Mouse (Mus musculus): Measurements from ENCODE around the gene Patl1. TPM values are rescaled to one million over a fixed set of nuclear protein-coding genes. Genes with fewer than 3 reads are reported as not detected.

Patl1 gene
- 7.1 TPM for polyA plus RNA-seq (2014; fragmentation: Illumina TruSeq; extraction: RNeasy Lipid Tissue Mini Kit (QIAGEN cat#74804); ENCODE audit: insufficient read depth, low read depth, low replicate concordance)

GRCm38 (mm10) chr19:11912037-11912532, at the start of gene Patl1:
Patl1 (plus strand) TSS chr19:11912399.

GRCm38 (mm10) chr19:11875006-11875405, 37.2 kb upstream of the Patl1 start, which contains the start of gene Olfr1419:
Olfr1419 (minus strand) TSS chr19:11875106.

GRCm38 (mm10) chr19:11886265-11886664, 25.9 kb upstream of the Patl1 start, which contains the start of gene Olfr1420:
Olfr1420 (plus strand) TSS chr19:11886565.

GRCm38 (mm10) chr19:11965023-11965942, 53.1 kb downstream of the Patl1 start, which contains the start of gene Osbp:
Osbp (plus strand) TSS chr19:11965941.

Other genes starting within 250 kb of the Patl1 start
- gene Oosp1, start 221.2 kb upstream of the Patl1 start, polyA plus RNA-seq (2014; fragmentation: Illumina TruSeq; extraction: RNeasy Lipid Tissue Mini Kit (QIAGEN cat#74804); ENCODE audit: insufficient read depth, low read depth, low replicate concordance): 0.43 TPM
- gene Oosp3, start 215.3 kb upstream of the Patl1 start, polyA plus RNA-seq (2014; fragmentation: Illumina TruSeq; extraction: RNeasy Lipid Tissue Mini Kit (QIAGEN cat#74804); ENCODE audit: insufficient read depth, low read depth, low replicate concordance): not detected
- not detected for gene Gif, start 164.8 kb upstream of the Patl1 start, polyA plus RNA-seq (2014; fragmentation: Illumina TruSeq; extraction: RNeasy Lipid Tissue Mini Kit (QIAGEN cat#74804); ENCODE audit: insufficient read depth, low read depth, low replicate concordance)
- 21.3 TPM for gene Mrpl16, start 142.0 kb upstream of the Patl1 start, polyA plus RNA-seq (2014; fragmentation: Illumina TruSeq; extraction: RNeasy Lipid Tissue Mini Kit (QIAGEN cat#74804); ENCODE audit: insufficient read depth, low read depth, low replicate concordance)
- gene Stx3, start 93.0 kb upstream of the Patl1 start, polyA plus RNA-seq (2014; fragmentation: Illumina TruSeq; extraction: RNeasy Lipid Tissue Mini Kit (QIAGEN cat#74804); ENCODE audit: insufficient read depth, low read depth, low replicate concordance): 20.1 TPM
- not detected for gene Olfr1417, start 73.2 kb upstream of the Patl1 start, polyA plus RNA-seq (2014; fragmentation: Illumina TruSeq; extraction: RNeasy Lipid Tissue Mini Kit (QIAGEN cat#74804); ENCODE audit: insufficient read depth, low read depth, low replicate concordance)
- gene Olfr1418, start 51.3 kb upstream of the Patl1 start, polyA plus RNA-seq (2014; fragmentation: Illumina TruSeq; extraction: RNeasy Lipid Tissue Mini Kit (QIAGEN cat#74804); ENCODE audit: insufficient read depth, low read depth, low replicate concordance): not detected
- not detected for gene Olfr1419, start 37.3 kb upstream of the Patl1 start, polyA plus RNA-seq (2014; fragmentation: Illumina TruSeq; extraction: RNeasy Lipid Tissue Mini Kit (QIAGEN cat#74804); ENCODE audit: insufficient read depth, low read depth, low replicate concordance)
- gene Olfr1420, start 25.8 kb upstream of the Patl1 start, polyA plus RNA-seq (2014; fragmentation: Illumina TruSeq; extraction: RNeasy Lipid Tissue Mini Kit (QIAGEN cat#74804); ENCODE audit: insufficient read depth, low read depth, low replicate concordance): not detected
- 22.1 TPM for gene Osbp, start 53.5 kb downstream of the Patl1 start, polyA plus RNA-seq (2014; fragmentation: Illumina TruSeq; extraction: RNeasy Lipid Tissue Mini Kit (QIAGEN cat#74804); ENCODE audit: insufficient read depth, low read depth, low replicate concordance)
- gene Olfr1423, start 128.9 kb downstream of the Patl1 start, polyA plus RNA-seq (2014; fragmentation: Illumina TruSeq; extraction: RNeasy Lipid Tissue Mini Kit (QIAGEN cat#74804); ENCODE audit: insufficient read depth, low read depth, low replicate concordance): not detected
- not detected for gene Olfr1424, start 150.3 kb downstream of the Patl1 start, polyA plus RNA-seq (2014; fragmentation: Illumina TruSeq; extraction: RNeasy Lipid Tissue Mini Kit (QIAGEN cat#74804); ENCODE audit: insufficient read depth, low read depth, low replicate concordance)
- not detected for gene Olfr1425, start 165.3 kb downstream of the Patl1 start, polyA plus RNA-seq (2014; fragmentation: Illumina TruSeq; extraction: RNeasy Lipid Tissue Mini Kit (QIAGEN cat#74804); ENCODE audit: insufficient read depth, low read depth, low replicate concordance)
- not detected for gene Olfr1426, start 179.6 kb downstream of the Patl1 start, polyA plus RNA-seq (2014; fragmentation: Illumina TruSeq; extraction: RNeasy Lipid Tissue Mini Kit (QIAGEN cat#74804); ENCODE audit: insufficient read depth, low read depth, low replicate concordance)
- gene Olfr1427, start 190.9 kb downstream of the Patl1 start, polyA plus RNA-seq (2014; fragmentation: Illumina TruSeq; extraction: RNeasy Lipid Tissue Mini Kit (QIAGEN cat#74804); ENCODE audit: insufficient read depth, low read depth, low replicate concordance): not detected
- gene Olfr1428, start 203.5 kb downstream of the Patl1 start, polyA plus RNA-seq (2014; fragmentation: Illumina TruSeq; extraction: RNeasy Lipid Tissue Mini Kit (QIAGEN cat#74804); ENCODE audit: insufficient read depth, low read depth, low replicate concordance): not detected
- gene Olfr76, start 210.8 kb downstream of the Patl1 start, polyA plus RNA-seq (2014; fragmentation: Illumina TruSeq; extraction: RNeasy Lipid Tissue Mini Kit (QIAGEN cat#74804); ENCODE audit: insufficient read depth, low read depth, low replicate concordance): not detected

Data from lung, adult 10 weeks (tissue).